ENCODE assay signal across 33 mouse cellular contexts in the genomic region with DNA sequence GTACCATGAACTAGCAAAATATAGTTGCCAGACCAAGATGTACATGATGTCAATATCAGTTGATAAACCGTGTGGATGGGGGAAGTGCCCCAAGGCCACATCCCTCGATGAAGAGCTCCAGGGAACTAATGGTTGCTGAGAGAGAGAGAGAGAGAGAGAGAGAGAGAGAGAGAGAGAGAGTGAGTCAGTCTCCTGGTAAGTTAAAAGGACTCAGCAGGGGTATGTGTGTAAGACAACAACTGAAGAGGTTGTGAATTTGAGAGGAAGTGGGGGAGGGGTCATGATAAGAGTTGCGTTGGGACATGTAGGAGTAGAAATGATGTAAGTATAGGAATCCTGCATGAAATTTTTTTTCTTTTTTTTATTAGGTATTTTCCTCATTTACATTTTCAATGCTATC.
"Had no signal": no experiment of that assay in that cellular context is flagged by ENCODE, and none has a peak within 500 bp of the region (broad histone marks: within the 10 kb centered on the region; RNA-seq: fewer than 3 reads in every experiment).

No protein-coding gene starts in this region.

- H3K36me3 ChIP-seq: heart, embryonic 13.5 days; heart, embryonic 15.5 days; hindbrain, embryonic 10.5 days; hindbrain, embryonic 12.5 days; hindbrain, embryonic 13.5 days; hindbrain, embryonic 15.5 days; intestine, embryonic 15.5 days; kidney, embryonic 15.5 days had no signal

- H3K4me2 ChIP-seq: heart, embryonic 13.5 days; heart, embryonic 15.5 days; hindbrain, embryonic 12.5 days; hindbrain, embryonic 13.5 days; hindbrain, embryonic 14.5 days; hindbrain, embryonic 15.5 days; intestine, embryonic 15.5 days; kidney, embryonic 15.5 days had no signal

- H3K9ac ChIP-seq: heart, embryonic 13.5 days; heart, embryonic 15.5 days; hindbrain, embryonic 12.5 days; hindbrain, embryonic 13.5 days; hindbrain, embryonic 14.5 days; hindbrain, embryonic 15.5 days; intestine, embryonic 15.5 days; kidney, embryonic 15.5 days had no signal

- H3K9me3 ChIP-seq: heart, embryonic 13.5 days; heart, embryonic 15.5 days; hindbrain, embryonic 10.5 days; hindbrain, embryonic 12.5 days; hindbrain, embryonic 13.5 days; hindbrain, embryonic 15.5 days; intestine, embryonic 15.5 days; kidney, embryonic 15.5 days had no signal

- H3K4me1 ChIP-seq: heart, embryonic 13.5 days; heart, embryonic 15.5 days; hindbrain, embryonic 10.5 days; hindbrain, embryonic 12.5 days; hindbrain, embryonic 13.5 days; hindbrain, embryonic 15.5 days; intestine, embryonic 15.5 days; kidney, embryonic 15.5 days had no signal

- DNase-seq: heart, postnatal 10 days; heart, postnatal 14 days; heart, postnatal 36 days; heart, postnatal 4 days; kidney, adult 11 months; kidney, adult 18-20 months; kidney, adult 2 months; kidney, adult 8-10 months; kidney, adult 9 months; kidney, postnatal 10 days; kidney, postnatal 14 days; kidney, postnatal 25 days; kidney, postnatal 36 days; kidney, postnatal 4 days; layer of hippocampus, adult 9-11 months; layer of hippocampus, postnatal 36 days had no signal

- H3K27me3 ChIP-seq: heart, embryonic 13.5 days; heart, embryonic 15.5 days; hindbrain, embryonic 12.5 days; hindbrain, embryonic 13.5 days; hindbrain, embryonic 15.5 days; intestine, embryonic 15.5 days; kidney, embryonic 15.5 days had no signal

- H3K27ac ChIP-seq: heart, embryonic 13.5 days; heart, embryonic 15.5 days; hindbrain, embryonic 10.5 days; hindbrain, embryonic 12.5 days; hindbrain, embryonic 13.5 days; hindbrain, embryonic 14.5 days; hindbrain, embryonic 15.5 days; hindbrain, postnatal 0 days; intestine, embryonic 15.5 days; kidney, embryonic 15.5 days; kidney, postnatal 0 days; layer of hippocampus, adult 2 months; left cerebral cortex, adult 2 months had no signal

- ATAC-seq: hindbrain, embryonic 16.5 days; hindbrain, postnatal 0 days; inflammation-experienced regulatory T-cells, adult 6 months; intestine, embryonic 15.5 days; intestine, embryonic 16.5 days; intestine, postnatal 0 days had no signal

- H3K4me3 ChIP-seq: heart, embryonic 13.5 days; heart, embryonic 15.5 days; hindbrain, embryonic 10.5 days; hindbrain, embryonic 12.5 days; hindbrain, embryonic 13.5 days; hindbrain, embryonic 15.5 days; intestine, embryonic 15.5 days; kidney, embryonic 15.5 days; layer of hippocampus, adult 2 months; left cerebral cortex, adult 2 months had no signal
